ENCODE assay signal across 14 mouse cellular contexts in genomic region chr12:54364381-54365095, GRCm38 (mm10).
DNase-seq lines count a peak whose midpoint lies in the region; ATAC-seq lines count a peak whose summit lies in the region.
"Had no signal": no experiment of that assay in that cellular context is flagged by ENCODE, and none has a peak within 500 bp of the region (broad histone marks: within the 10 kb centered on the region; RNA-seq: fewer than 3 reads in every experiment).

No protein-coding gene starts in this region.

- H3K36me3 ChIP-seq in kidney, embryonic 15.5 days: no peaks in the 10 kb centered on the region
- H3K36me3 ChIP-seq in forebrain, embryonic 10.5 days (replicated peaks): no peaks in the 10 kb centered on the region
- H3K36me3 ChIP-seq in hindbrain, embryonic 13.5 days: no peaks in the 10 kb centered on the region
- H3K36me3 ChIP-seq in midbrain, embryonic 16.5 days (ENCODE audit: control insufficient read depth, insufficient read depth, low read length): no peaks in the 10 kb centered on the region
- H3K36me3 ChIP-seq: heart, embryonic 10.5 days; limb, embryonic 13.5 days had no signal

- no peak overlapping the region for H3K4me2 ChIP-seq in kidney, embryonic 15.5 days
- H3K4me2 ChIP-seq in hindbrain, embryonic 13.5 days: no peak overlapping the region
- H3K4me2 ChIP-seq in midbrain, embryonic 16.5 days (ENCODE audit: low read length): no peak overlapping the region
- H3K4me2 ChIP-seq: limb, embryonic 13.5 days had no signal

- no peaks in the 10 kb centered on the region for H3K4me1 ChIP-seq in kidney, embryonic 15.5 days
- H3K4me1 ChIP-seq in forebrain, embryonic 10.5 days: peaks cover 9% of the 10 kb centered on the region
- H3K4me1 ChIP-seq in hindbrain, embryonic 13.5 days (replicated peaks): no peaks in the 10 kb centered on the region
- no peaks in the 10 kb centered on the region for H3K4me1 ChIP-seq in midbrain, embryonic 16.5 days (ENCODE audit: control insufficient read depth, insufficient read depth, low read length)
- H3K4me1 ChIP-seq: heart, embryonic 10.5 days; limb, embryonic 13.5 days had no signal

- no peak overlapping the region for H3K27ac ChIP-seq in kidney, embryonic 15.5 days
- H3K27ac ChIP-seq in forebrain, embryonic 10.5 days: peak overlapping the region; percentile 58
- H3K27ac ChIP-seq in hindbrain, embryonic 13.5 days: no peak overlapping the region; the same call in 1 of the 2 replicates
- no peak overlapping the region for H3K27ac ChIP-seq in midbrain, embryonic 16.5 days (ENCODE audit: low read length)
- H3K27ac ChIP-seq: heart, embryonic 10.5 days; limb, embryonic 13.5 days had no signal

- no peak overlapping the region for H3K9ac ChIP-seq in kidney, embryonic 15.5 days
- no peak overlapping the region for H3K9ac ChIP-seq in hindbrain, embryonic 13.5 days
- no peak overlapping the region for H3K9ac ChIP-seq in midbrain, embryonic 16.5 days (ENCODE audit: low read depth, low read length)
- H3K9ac ChIP-seq: limb, embryonic 13.5 days; liver, postnatal 0 days had no signal

- no peak overlapping the region for H3K4me3 ChIP-seq in kidney, embryonic 15.5 days (replicated peaks)
- no peak overlapping the region for H3K4me3 ChIP-seq in forebrain, embryonic 10.5 days
- no peak overlapping the region for H3K4me3 ChIP-seq in hindbrain, embryonic 13.5 days
- no peak overlapping the region for H3K4me3 ChIP-seq in midbrain, embryonic 16.5 days (ENCODE audit: low read depth, low read length)
- H3K4me3 ChIP-seq: heart, embryonic 10.5 days; limb, embryonic 13.5 days had no signal

- peak; percentile 3 for DNase-seq in kidney, adult 11 months
- no peak for DNase-seq in forebrain, embryonic 10.5 days (ENCODE audit: extremely low spot score, low spot score)
- no peak for DNase-seq in frontal cortex, postnatal 10 days (ENCODE audit: low spot score in 2 of 2)
- DNase-seq in spleen, postnatal 4 days (ENCODE audit: low spot score in 2 of 2): no peak
- no peak for DNase-seq in kidney, postnatal 4 days
- DNase-seq: cerebellum, postnatal 10 days; liver, postnatal 0 days; thymus, postnatal 14 days had no signal

- H3K9me3 ChIP-seq in kidney, embryonic 15.5 days (replicated peaks): no peaks in the 10 kb centered on the region
- peaks cover 3% of the 10 kb centered on the region for H3K9me3 ChIP-seq in forebrain, embryonic 10.5 days
- no peaks in the 10 kb centered on the region for H3K9me3 ChIP-seq in hindbrain, embryonic 13.5 days
- H3K9me3 ChIP-seq in midbrain, embryonic 16.5 days (replicated peaks; ENCODE audit: control insufficient read depth, low read length, poor library complexity, severe bottlenecking): no peaks in the 10 kb centered on the region
- H3K9me3 ChIP-seq: heart, embryonic 10.5 days had no signal

- 89% methylated on average over 11 of the region's 11 CpGs for WGBS in kidney, embryonic 15.5 days
- 51% methylated on average over 11 of the region's 11 CpGs for WGBS in forebrain, embryonic 10.5 days
- WGBS in hindbrain, embryonic 13.5 days: 33% methylated on average over 11 of the region's 11 CpGs
- 20% methylated on average over 11 of the region's 11 CpGs for WGBS in midbrain, embryonic 16.5 days

- no peaks in the 10 kb centered on the region for H3K27me3 ChIP-seq in kidney, embryonic 15.5 days
- no peaks in the 10 kb centered on the region for H3K27me3 ChIP-seq in forebrain, embryonic 10.5 days (ENCODE audit: poor library complexity, severe bottlenecking)
- no peaks in the 10 kb centered on the region for H3K27me3 ChIP-seq in hindbrain, embryonic 13.5 days
- H3K27me3 ChIP-seq in midbrain, embryonic 16.5 days (ENCODE audit: control insufficient read depth, insufficient read depth, low read depth, low read length): no peaks in the 10 kb centered on the region
- H3K27me3 ChIP-seq: limb, embryonic 13.5 days had no signal

- ATAC-seq in kidney, embryonic 15.5 days (replicated peaks; ENCODE audit: low FRiP score): no peak
- peak; percentile 39 for ATAC-seq in hindbrain, embryonic 13.5 days (ENCODE audit: low FRiP score)
- ATAC-seq in midbrain, embryonic 16.5 days: peak; percentile 71
- ATAC-seq: intestine, embryonic 16.5 days; liver, postnatal 0 days had no signal
